Mouse (Mus musculus): ENCODE data around the gene Olfr1189. TPM values are rescaled to one million over a fixed set of nuclear protein-coding genes. Genes with fewer than 3 reads are reported as not detected.
"Not testable (repeated sequence)": the region's sequence is repeated elsewhere in the genome, so short reads cannot be mapped to it uniquely, and the experiment has no call there.

The Olfr1189 gene
- not detected for total RNA-seq (2021)
- long read RNA-seq, experiment 1, result 0 reads
- long read RNA-seq, experiment 2, result 0 reads

DNA sequence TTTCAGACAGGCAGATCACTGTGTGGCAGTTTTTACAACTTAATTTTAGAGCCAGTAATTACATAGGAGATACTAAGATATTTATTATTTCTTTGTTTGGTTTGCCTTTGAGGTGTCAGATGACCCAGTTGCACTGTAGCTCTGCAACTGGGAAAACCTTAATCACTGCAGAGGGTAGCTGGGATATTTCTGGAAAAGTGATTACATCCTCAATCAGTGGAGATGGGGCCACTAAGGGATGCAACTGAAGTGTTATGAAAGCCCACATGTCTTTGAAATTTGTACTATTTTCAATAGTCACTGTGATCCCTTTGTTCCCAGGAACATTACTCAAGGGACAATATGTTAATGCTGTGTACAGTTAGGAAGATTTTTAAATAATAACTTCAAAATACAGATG lies at the start of gene Olfr1189:
Olfr1189 (plus strand) TSS at position 301 of the 400 bp plus-strand sequence.
- no peak for DNase-seq

GRCm38 (mm10) chr2:88556635-88557034 lies 29.6 kb upstream of the Olfr1189 start, which contains the start of gene Olfr1188:
Olfr1188 (plus strand) TSS chr2:88556935.
- no peak for DNase-seq

DNA sequence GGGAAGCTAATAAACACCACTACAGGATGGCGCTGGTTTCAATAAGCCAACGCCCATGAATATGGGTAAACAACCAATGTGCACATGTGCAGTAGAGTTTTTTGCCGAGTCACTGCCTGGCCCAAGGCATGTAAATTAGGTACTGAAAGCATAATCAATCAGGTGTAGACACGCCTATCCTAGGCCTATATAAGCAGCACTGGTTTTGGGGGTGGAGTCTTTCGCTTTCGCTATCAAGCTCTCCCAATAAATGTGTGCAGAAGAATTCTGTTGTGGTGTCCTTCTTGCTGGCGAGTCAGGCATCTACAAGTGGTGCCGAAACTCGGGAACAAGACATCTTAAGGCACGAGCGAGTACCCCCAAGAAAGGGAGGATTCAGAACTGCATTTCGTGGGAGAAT lies 13.6 kb upstream of the Olfr1189 start:
- DNase-seq, result not testable (repeated sequence)

DNA sequence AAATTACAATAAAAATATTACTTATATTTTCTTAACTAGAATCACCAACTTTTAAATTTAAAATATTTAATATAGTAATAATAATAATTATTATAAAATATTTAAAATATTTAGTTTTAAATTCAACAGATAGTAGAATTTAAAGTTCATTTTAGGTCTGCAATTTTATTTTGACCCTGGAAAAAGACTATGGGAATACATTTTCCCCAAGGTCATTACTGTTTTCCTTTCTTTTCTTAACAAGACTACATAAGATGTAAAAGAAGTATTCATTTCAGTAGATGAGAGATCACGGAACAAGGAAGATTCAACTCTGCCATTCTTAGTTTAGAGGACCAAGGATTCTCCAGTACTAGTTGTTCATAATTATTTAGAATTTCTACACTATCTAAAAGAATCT lies 54.0 kb downstream of the Olfr1189 start, which contains the start of gene Olfr1191-ps1:
Olfr1191-ps1 (plus strand) TSS at position 301 of the 400 bp plus-strand sequence.
- not testable (repeated sequence) for DNase-seq

Other genes with a start within 250 kb of the Olfr1189 start
- not detected for gene Olfr1176, start 249.7 kb upstream of the Olfr1189 start, total RNA-seq (2021)
- not detected for gene Olfr1177-ps, start 240.0 kb upstream of the Olfr1189 start, total RNA-seq (2021)
- not detected for gene Olfr1178, start 199.4 kb upstream of the Olfr1189 start, total RNA-seq (2021)
- gene Olfr1179, start 180.0 kb upstream of the Olfr1189 start, total RNA-seq (2021), result not detected
- gene Olfr1180, start 167.3 kb upstream of the Olfr1189 start, total RNA-seq (2021), result not detected
- not detected for gene Olfr1181, start 160.3 kb upstream of the Olfr1189 start, total RNA-seq (2021)
- gene Gm13757, start 137.3 kb upstream of the Olfr1189 start, total RNA-seq (2021), result not detected
- gene Olfr1183, start 131.6 kb upstream of the Olfr1189 start, total RNA-seq (2021), result not detected
- gene Olfr1184, start 102.9 kb upstream of the Olfr1189 start, total RNA-seq (2021), result not detected
- gene Olfr1185-ps1, start 93.1 kb upstream of the Olfr1189 start, total RNA-seq (2021), result not detected
- not detected for gene Olfr1186, start 67.9 kb upstream of the Olfr1189 start, total RNA-seq (2021)
- gene Olfr1188, start 29.5 kb upstream of the Olfr1189 start, total RNA-seq (2021), result not detected
- gene Olfr1191-ps1, start 54.1 kb downstream of the Olfr1189 start, total RNA-seq (2021), result under 1 TPM in 1 of 2 experiments, not detected in 1; 0.05 TPM
- gene Olfr1192-ps1, start 62.1 kb downstream of the Olfr1189 start, total RNA-seq (2021), result not detected
- not detected for gene Olfr1193, start 89.2 kb downstream of the Olfr1189 start, total RNA-seq (2021)
- not detected for gene Olfr1195, start 102.7 kb downstream of the Olfr1189 start, total RNA-seq (2021)
- gene Olfr1196, start 118.1 kb downstream of the Olfr1189 start, total RNA-seq (2021), result not detected
- not detected for gene Olfr1197, start 145.9 kb downstream of the Olfr1189 start, total RNA-seq (2021)
- not detected for gene Olfr1198, start 164.9 kb downstream of the Olfr1189 start, total RNA-seq (2021)
- gene Olfr1199, start 174.0 kb downstream of the Olfr1189 start, total RNA-seq (2021), result not detected
- not detected for gene Olfr1200, start 184.0 kb downstream of the Olfr1189 start, total RNA-seq (2021)
- not detected for gene Olfr1201, start 206.6 kb downstream of the Olfr1189 start, total RNA-seq (2021)
- not detected for gene Olfr1202, start 228.0 kb downstream of the Olfr1189 start, total RNA-seq (2021)
- not detected for gene Olfr1205, start 243.3 kb downstream of the Olfr1189 start, total RNA-seq (2021)